18 mouse cellular contexts compared by ENCODE assay signal in genomic region chr4:95933801-95934356, GRCm38 (mm10). TPM values are rescaled to one million over a fixed set of nuclear protein-coding genes. Genes with fewer than 3 reads are reported as not detected.
A peak's percentile ranks its signal among the peaks of the same experiment; 100 is the strongest.
DNase-seq lines count a peak whose midpoint lies in the region; ATAC-seq and TF ChIP-seq lines count a peak whose summit lies in the region.
"Had no signal": no experiment of that assay in that cellular context is flagged by ENCODE, and none has a peak within 500 bp of the region (broad histone marks: within the 10 kb centered on the region; RNA-seq: fewer than 3 reads in every experiment).

No protein-coding gene starts in this region.

- no peaks in the 10 kb centered on the region for H3K27me3 ChIP-seq in Patski
- no peaks in the 10 kb centered on the region for H3K27me3 ChIP-seq in kidney, postnatal 0 days (ENCODE audit: insufficient read depth, low read length)
- no peaks in the 10 kb centered on the region for H3K27me3 ChIP-seq in limb, embryonic 14.5 days (ENCODE audit: control insufficient read depth, insufficient read depth, low read length)
- H3K27me3 ChIP-seq: hindbrain, embryonic 13.5 days; limb, embryonic 15.5 days; midbrain, embryonic 12.5 days had no signal

- DNase-seq in Patski (ENCODE audit: low read depth, low spot score), result peak; percentile 58
- peak; percentile 73 for DNase-seq in kidney, adult 11 months
- DNase-seq in kidney, postnatal 0 days (ENCODE audit: low spot score), result peak; percentile 30
- DNase-seq in limb, embryonic 14.5 days (ENCODE audit: low spot score), result peak; percentile 39
- DNase-seq in lung, postnatal 10 days, result no peak
- DNase-seq in thymus, postnatal 0 days (ENCODE audit: low spot score), result no peak
- no peak for DNase-seq in heart, adult 9 months (ENCODE audit: low spot score in 2 of 2)
- DNase-seq: cerebellum, adult 9-11 months; gastrocnemius, postnatal 14 days; heart, adult 2 months; layer of hippocampus, postnatal 36 days; lung, adult 2 months had no signal

- no peak for TF ChIP-seq CTCF in Patski (IDR thresholded peaks at IDR 0.05)
- no peak for TF ChIP-seq CTCF in kidney, postnatal 0 days (IDR thresholded peaks at IDR 0.05; ENCODE audit: low read depth)

- CTCF ChIA-PET in Patski (lab: Charles Lee), result interaction anchor here (1.4 to 2.7 kb wide), 3 partner anchors 10 to 51 kb away, joined by 3 to 9 read pairs (median 4); no protein-coding TSS in a partner anchor

- in situ Hi-C loops in Patski (cut with MboI; ENCODE audit: low pct_unique_long_range_greater_than_20kb), result no loop called here

- H3K9me3 ChIP-seq in kidney, postnatal 0 days (replicated peaks; ENCODE audit: low read length), result no peaks in the 10 kb centered on the region
- H3K9me3 ChIP-seq in limb, embryonic 14.5 days (ENCODE audit: control insufficient read depth, low read length), result no peaks in the 10 kb centered on the region
- H3K9me3 ChIP-seq: forebrain, embryonic 13.5 days; hindbrain, embryonic 13.5 days; limb, embryonic 15.5 days; midbrain, embryonic 12.5 days had no signal

- ATAC-seq in Patski, result peak; percentile 52
- ATAC-seq in kidney, postnatal 0 days (replicated peaks; ENCODE audit: low FRiP score, low read depth), result peak; percentile 69; the same call in 1 of the 2 replicates
- no peak for ATAC-seq in limb, embryonic 14.5 days (ENCODE audit: low FRiP score, low read depth)

- H3K27ac ChIP-seq in kidney, postnatal 0 days, result peak overlapping the region; percentile 80
- 0 out of 2 replicates have a peak overlapping the region, but pooled peaks have one; percentile 20 for H3K27ac ChIP-seq in limb, embryonic 14.5 days (replicated peaks; ENCODE audit: low read depth, low read length)
- H3K27ac ChIP-seq: forebrain, embryonic 13.5 days; heart, adult 2 months; hindbrain, embryonic 13.5 days; limb, embryonic 15.5 days; macrophage; midbrain, embryonic 12.5 days had no signal

- no peak overlapping the region for H3K9ac ChIP-seq in kidney, postnatal 0 days (ENCODE audit: low read depth, low read length)
- H3K9ac ChIP-seq in limb, embryonic 14.5 days (ENCODE audit: low read depth, low read length, severe bottlenecking), result no peak overlapping the region
- H3K9ac ChIP-seq: forebrain, embryonic 13.5 days; hindbrain, embryonic 13.5 days; limb, embryonic 15.5 days; midbrain, embryonic 12.5 days had no signal

- TF ChIP-seq POLR2A in limb, embryonic 14.5 days (IDR thresholded peaks at IDR 0.05; ENCODE audit: borderline replicate concordance, extremely low read depth, insufficient read depth, insufficient read length), result no peak

- POLR2A ChIA-PET in Patski (lab: Charles Lee), result interaction anchor here (0.9 kb wide), 1 partner anchor 17 kb away, joined by 3 read pairs; no protein-coding TSS in a partner anchor

- H3K36me3 ChIP-seq in kidney, postnatal 0 days (ENCODE audit: insufficient read depth, low read length), result no peaks in the 10 kb centered on the region
- H3K36me3 ChIP-seq in limb, embryonic 14.5 days (ENCODE audit: control insufficient read depth, insufficient read depth, low read length), result no peaks in the 10 kb centered on the region
- H3K36me3 ChIP-seq: hindbrain, embryonic 13.5 days; limb, embryonic 15.5 days; midbrain, embryonic 12.5 days had no signal

- H3K4me3 ChIP-seq in kidney, postnatal 0 days (replicated peaks; ENCODE audit: low read depth, low read length), result no peak overlapping the region
- no peak overlapping the region for H3K4me3 ChIP-seq in limb, embryonic 14.5 days (replicated peaks; ENCODE audit: low read length)
- H3K4me3 ChIP-seq: forebrain, embryonic 13.5 days; heart, adult 2 months; hindbrain, embryonic 13.5 days; limb, embryonic 15.5 days; midbrain, embryonic 12.5 days; myocyte had no signal

- no peak overlapping the region for H3K4me2 ChIP-seq in kidney, postnatal 0 days (ENCODE audit: low read length)
- H3K4me2 ChIP-seq in limb, embryonic 14.5 days (replicated peaks; ENCODE audit: low read depth, low read length, severe bottlenecking), result no peak overlapping the region
- H3K4me2 ChIP-seq: forebrain, embryonic 13.5 days; hindbrain, embryonic 13.5 days; limb, embryonic 15.5 days; midbrain, embryonic 12.5 days had no signal

- no peaks in the 10 kb centered on the region for H3K4me1 ChIP-seq in kidney, postnatal 0 days (replicated peaks; ENCODE audit: insufficient read depth, low read length)
- H3K4me1 ChIP-seq in limb, embryonic 14.5 days (ENCODE audit: control insufficient read depth, insufficient read depth, low read length), result 0 out of 2 replicates have a peak, but pooled peaks cover 7% of the 10 kb centered on the region
- H3K4me1 ChIP-seq: hindbrain, embryonic 13.5 days; limb, embryonic 15.5 days; midbrain, embryonic 12.5 days had no signal

- WGBS in kidney, postnatal 0 days, result 63% methylated on average over 9 of the region's 9 CpGs
- 66% methylated on average over 9 of the region's 9 CpGs for WGBS in limb, embryonic 14.5 days

RNA-seq across cellular contexts. Expression of gene Hook1, which starts 33.2 kb away (rescaled TPM):
- 24.7 TPM for polyA plus RNA-seq in Patski (2021)
- polyA plus RNA-seq in kidney, postnatal 0 days (2015; fragmentation: Nextera tagmentation; extraction: Ambion mirVana), result 23.3 and 25.4 TPM in 2 replicates
- polyA plus RNA-seq in limb, embryonic 14.5 days (2012; rRNA removed), result 9.7 and 10.6 TPM in 2 replicates
- 12.6 and 13.5 TPM in 2 replicates for polyA plus RNA-seq in limb, embryonic 14.5 days (2014; fragmentation: Nextera tagmentation; extraction: Ambion mirVana)
- 17.1 and 17.6 TPM in 2 replicates for polyA plus RNA-seq in thymus, postnatal 0 days (2015; fragmentation: Nextera tagmentation; extraction: Ambion mirVana)

Comparison
In these comparisons a context has a peak if more than half of its experiments do, and no peak if none do; other contexts are left out.
1. DNase-seq: peak in Patski (single experiment), kidney, adult 11 months (single experiment), kidney, postnatal 0 days (single experiment) and limb, embryonic 14.5 days (single experiment); none in lung, postnatal 10 days (single experiment), thymus, postnatal 0 days (single experiment) and heart, adult 9 months (0 of 2).